Mouse (Mus musculus): ENCODE data around the gene Rbm4b. TPM values are rescaled to one million over a fixed set of nuclear protein-coding genes. Genes with fewer than 3 reads are reported as not detected.
"Not testable (repeated sequence)": the region's sequence is repeated elsewhere in the genome, so short reads cannot be mapped to it uniquely, and the experiment has no call there.

Rbm4b gene
- polyA plus RNA-seq, 1 experiment from 2014 or later: 44.0 TPM

DNA sequence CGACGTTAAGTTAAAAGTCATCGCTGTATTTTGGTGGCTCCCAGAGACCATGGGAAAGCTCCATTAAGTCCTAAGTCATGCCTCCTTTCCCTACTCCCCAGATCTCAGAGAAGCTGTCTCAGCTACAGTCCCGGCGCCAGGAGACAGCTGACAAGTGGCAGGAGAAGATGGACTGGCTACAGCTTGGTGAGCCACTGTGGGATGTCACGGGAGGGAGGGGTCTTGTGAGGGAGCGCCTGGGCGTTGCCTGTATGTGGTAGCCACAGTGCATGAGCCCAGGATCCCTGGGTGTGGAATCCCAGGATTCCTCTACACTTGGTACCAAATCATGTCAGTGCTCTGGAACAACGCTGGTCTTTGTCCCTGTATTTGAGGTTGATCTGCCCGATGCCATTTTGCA, 7.8 kb upstream of the Rbm4b start:
- DNase-seq (ENCODE audit: low spot score) (no peak), ATAC-seq (replicated peaks; ENCODE audit: low FRiP score) (no peak)
- Histone ChIP-seq H3K4me2 (no peak overlapping the region), H3K27ac (ENCODE audit: low read depth, low read length) (no peak overlapping the region), H3K9ac (ENCODE audit: low read depth, low read length) (no peak overlapping the region), H3K4me1 (replicated peaks; ENCODE audit: control insufficient read depth, insufficient read depth, low read length) (no peaks in the 10 kb centered on the region), H3K27me3 (replicated peaks; ENCODE audit: control insufficient read depth, insufficient read depth, low read length) (no peaks in the 10 kb centered on the region), H3K4me3 (ENCODE audit: low read depth, low read length) (no peak overlapping the region), H3K9me3 (ENCODE audit: control insufficient read depth, low read length) (no peaks in the 10 kb centered on the region), H3K36me3 (ENCODE audit: control insufficient read depth, insufficient read depth, low read length) (no peaks in the 10 kb centered on the region)
- WGBS: 81% methylated on average over 10 of the region's 10 CpGs

DNA sequence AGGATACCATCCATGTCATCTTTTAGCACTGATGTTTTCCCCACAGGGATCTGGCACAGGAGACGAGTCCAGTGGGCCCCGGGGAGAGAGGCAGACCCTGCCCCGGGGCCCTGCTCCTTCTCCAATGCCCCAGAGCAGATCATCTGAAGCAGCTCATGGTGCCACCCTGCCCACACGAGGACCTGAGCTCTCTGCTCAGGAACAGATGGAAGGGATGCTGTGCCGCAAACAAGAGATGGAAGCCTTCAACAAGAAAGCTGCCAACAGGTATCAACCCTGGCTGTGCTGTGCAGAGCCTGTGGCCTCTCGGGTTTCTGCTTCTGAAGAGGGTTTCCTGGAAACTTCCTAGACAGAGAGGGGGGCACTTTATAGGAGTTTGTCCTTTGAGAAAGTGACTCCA, 6.3 kb upstream of the Rbm4b start:
- 73% methylated on average over 6 of the region's 6 CpGs for WGBS
- Histone ChIP-seq H3K27ac (ENCODE audit: low read depth, low read length) (no peak overlapping the region), H3K36me3 (ENCODE audit: control insufficient read depth, insufficient read depth, low read length) (no peaks in the 10 kb centered on the region), H3K4me1 (replicated peaks; ENCODE audit: control insufficient read depth, insufficient read depth, low read length) (no peaks in the 10 kb centered on the region), H3K27me3 (replicated peaks; ENCODE audit: control insufficient read depth, insufficient read depth, low read length) (no peaks in the 10 kb centered on the region), H3K9me3 (ENCODE audit: control insufficient read depth, low read length) (no peaks in the 10 kb centered on the region), H3K4me3 (ENCODE audit: low read depth, low read length) (no peak overlapping the region), H3K9ac (ENCODE audit: low read depth, low read length) (no peak overlapping the region), H3K4me2 (no peak overlapping the region)
- ATAC-seq (replicated peaks; ENCODE audit: low FRiP score) (no peak), DNase-seq (ENCODE audit: low spot score) (no peak)

DNA sequence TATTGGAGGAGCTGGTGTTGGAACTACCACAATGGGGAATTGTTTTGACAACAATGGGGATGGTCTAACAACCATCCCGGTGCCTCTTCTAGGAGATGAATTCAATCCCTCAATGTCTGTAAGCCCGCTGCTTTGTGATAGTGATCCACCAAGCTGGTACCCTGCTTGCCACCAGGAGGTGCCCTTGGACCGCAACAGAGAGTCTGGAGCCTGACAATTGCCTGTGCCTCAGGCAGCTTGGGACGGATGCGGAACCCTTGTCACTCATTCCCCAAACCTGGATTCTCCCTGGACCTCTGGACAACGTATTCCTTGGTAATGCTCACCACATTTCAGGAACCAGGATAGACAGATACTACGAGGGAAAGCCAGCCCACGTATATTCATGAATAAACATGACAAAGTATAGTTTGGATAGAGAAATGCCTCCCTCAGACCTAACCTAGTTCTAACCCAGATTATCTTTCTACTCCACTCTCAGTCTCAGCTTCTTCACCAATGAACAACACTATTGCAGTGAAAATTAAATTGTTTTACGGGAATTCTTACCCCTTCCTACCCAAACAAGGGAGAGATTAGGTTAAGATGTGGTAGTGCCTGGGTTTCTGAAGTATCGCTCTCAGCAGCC, 618 bp upstream of the Rbm4b start:
- Histone ChIP-seq H3K4me2 (peak overlapping the region; percentile 93), H3K27ac (ENCODE audit: low read depth, low read length) (peak overlapping the region; percentile 47; the same call in 1 of the 2 replicates), H3K4me3 (ENCODE audit: low read depth, low read length) (peak overlapping the region; percentile 70), H3K4me1 (replicated peaks; ENCODE audit: control insufficient read depth, insufficient read depth, low read length) (peaks cover 5% of the 10 kb centered on the region; the same call in 1 of the 2 replicates), H3K27me3 (replicated peaks; ENCODE audit: control insufficient read depth, insufficient read depth, low read length) (no peaks in the 10 kb centered on the region), H3K9ac (ENCODE audit: low read depth, low read length) (peak overlapping the region; percentile 53), H3K9me3 (ENCODE audit: control insufficient read depth, low read length) (no peaks in the 10 kb centered on the region), H3K36me3 (ENCODE audit: control insufficient read depth, insufficient read depth, low read length) (no peaks in the 10 kb centered on the region)
- DNase-seq (ENCODE audit: low spot score): peak; percentile 82
- WGBS: 0% methylated on average over 10 of the region's 10 CpGs
- ATAC-seq (replicated peaks; ENCODE audit: low FRiP score): peak; percentile 72

GRCm38 (mm10) chr19:4756921-4757320, 624 bp downstream of the Rbm4b start:
- H3K9ac ChIP-seq (ENCODE audit: low read depth, low read length): peak overlapping the region; percentile 77
- H3K4me1 ChIP-seq (replicated peaks; ENCODE audit: control insufficient read depth, insufficient read depth, low read length): peaks cover 5% of the 10 kb centered on the region; the same call in 1 of the 2 replicates
- ATAC-seq (replicated peaks; ENCODE audit: low FRiP score): no peak
- peak overlapping the region; percentile 70 for H3K4me3 ChIP-seq (ENCODE audit: low read depth, low read length)
- peak overlapping the region; percentile 76 for H3K27ac ChIP-seq (ENCODE audit: low read depth, low read length)
- no peaks in the 10 kb centered on the region for H3K27me3 ChIP-seq (replicated peaks; ENCODE audit: control insufficient read depth, insufficient read depth, low read length)
- H3K36me3 ChIP-seq (ENCODE audit: control insufficient read depth, insufficient read depth, low read length): peaks cover 2% of the 10 kb centered on the region; the same call in 1 of the 2 replicates
- WGBS: 8% methylated on average over 9 of the region's 9 CpGs
- peak overlapping the region; percentile 93 for H3K4me2 ChIP-seq
- DNase-seq (ENCODE audit: low spot score): no peak
- H3K9me3 ChIP-seq (ENCODE audit: control insufficient read depth, low read length): no peaks in the 10 kb centered on the region

GRCm38 (mm10) chr19:4760544-4760943, 4.2 kb downstream of the Rbm4b start:
- H3K36me3 ChIP-seq (ENCODE audit: control insufficient read depth, insufficient read depth, low read length): peaks cover 17% of the 10 kb centered on the region
- H3K9me3 ChIP-seq (ENCODE audit: control insufficient read depth, low read length); H3K4me2 ChIP-seq; H3K27me3 ChIP-seq (replicated peaks; ENCODE audit: control insufficient read depth, insufficient read depth, low read length); H3K4me1 ChIP-seq (replicated peaks; ENCODE audit: control insufficient read depth, insufficient read depth, low read length); ATAC-seq (replicated peaks; ENCODE audit: low FRiP score); DNase-seq (ENCODE audit: low spot score); H3K9ac ChIP-seq (ENCODE audit: low read depth, low read length); H3K27ac ChIP-seq (ENCODE audit: low read depth, low read length); H3K4me3 ChIP-seq (ENCODE audit: low read depth, low read length): not testable (repeated sequence)
- 89% methylated on average over 8 of the region's 8 CpGs for WGBS

GRCm38 (mm10) chr19:4762876-4763275, 6.6 kb downstream of the Rbm4b start:
- 65% methylated on average over 1 of the region's 1 CpGs for WGBS
- Histone ChIP-seq H3K4me2 (no peak overlapping the region), H3K36me3 (ENCODE audit: control insufficient read depth, insufficient read depth, low read length) (peaks cover 26% of the 10 kb centered on the region), H3K27me3 (replicated peaks; ENCODE audit: control insufficient read depth, insufficient read depth, low read length) (no peaks in the 10 kb centered on the region), H3K4me3 (ENCODE audit: low read depth, low read length) (no peak overlapping the region), H3K9ac (ENCODE audit: low read depth, low read length) (no peak overlapping the region), H3K9me3 (ENCODE audit: control insufficient read depth, low read length) (no peaks in the 10 kb centered on the region), H3K4me1 (replicated peaks; ENCODE audit: control insufficient read depth, insufficient read depth, low read length) (peaks cover 3% of the 10 kb centered on the region; the same call in 1 of the 2 replicates), H3K27ac (ENCODE audit: low read depth, low read length) (no peak overlapping the region)
- DNase-seq (ENCODE audit: low spot score) (no peak), ATAC-seq (replicated peaks; ENCODE audit: low FRiP score) (no peak)

- no peaks in the 10 kb centered on the region for H3K4me1 ChIP-seq (replicated peaks; ENCODE audit: control insufficient read depth, insufficient read depth, low read length)
- H3K4me2 ChIP-seq: no peak overlapping the region
- WGBS: 85% methylated on average over 12 of the region's 12 CpGs
- DNase-seq (ENCODE audit: low spot score) (no peak), ATAC-seq (replicated peaks; ENCODE audit: low FRiP score) (no peak)
- H3K27ac ChIP-seq (ENCODE audit: low read depth, low read length): no peak overlapping the region
- H3K4me3 ChIP-seq (ENCODE audit: low read depth, low read length): no peak overlapping the region
- H3K9me3 ChIP-seq (ENCODE audit: control insufficient read depth, low read length): no peaks in the 10 kb centered on the region
- no peak overlapping the region for H3K9ac ChIP-seq (ENCODE audit: low read depth, low read length)
- H3K36me3 ChIP-seq (ENCODE audit: control insufficient read depth, insufficient read depth, low read length): peaks cover 34% of the 10 kb centered on the region
- no peaks in the 10 kb centered on the region for H3K27me3 ChIP-seq (replicated peaks; ENCODE audit: control insufficient read depth, insufficient read depth, low read length)
These were observed 11.3 kb downstream of the Rbm4b start for GRCm38 (mm10) chr19:4767507-4768148.

DNA sequence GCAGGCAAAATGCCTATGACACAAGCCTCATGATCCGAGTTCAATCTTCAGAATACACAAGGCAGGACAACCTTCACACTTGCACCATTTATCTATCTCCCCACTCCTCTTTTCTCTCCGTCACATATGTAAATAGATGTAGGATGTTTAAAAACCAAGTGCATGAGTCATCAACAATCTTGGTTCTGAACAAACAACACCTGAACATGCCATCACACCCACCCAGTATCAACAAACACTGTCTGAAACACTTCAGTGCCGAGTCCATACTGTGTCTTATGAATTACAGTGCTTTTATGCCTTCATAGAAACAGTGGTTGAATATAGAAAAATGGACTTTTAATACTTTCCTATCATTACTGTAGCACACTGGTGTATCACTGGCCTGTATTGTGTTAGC, 16.5 kb downstream of the Rbm4b start:
- 86% methylated on average over 3 of the region's 3 CpGs for WGBS
- no peaks in the 10 kb centered on the region for H3K4me1 ChIP-seq (replicated peaks; ENCODE audit: control insufficient read depth, insufficient read depth, low read length)
- H3K27ac ChIP-seq (ENCODE audit: low read depth, low read length): no peak overlapping the region
- H3K27me3 ChIP-seq (replicated peaks; ENCODE audit: control insufficient read depth, insufficient read depth, low read length): no peaks in the 10 kb centered on the region
- ATAC-seq (replicated peaks; ENCODE audit: low FRiP score) (no peak), DNase-seq (ENCODE audit: low spot score) (no peak)
- no peak overlapping the region for H3K9ac ChIP-seq (ENCODE audit: low read depth, low read length)
- peaks cover 20% of the 10 kb centered on the region for H3K36me3 ChIP-seq (ENCODE audit: control insufficient read depth, insufficient read depth, low read length)
- H3K9me3 ChIP-seq (ENCODE audit: control insufficient read depth, low read length): no peaks in the 10 kb centered on the region
- no peak overlapping the region for H3K4me2 ChIP-seq
- H3K4me3 ChIP-seq (ENCODE audit: low read depth, low read length): no peak overlapping the region

DNA sequence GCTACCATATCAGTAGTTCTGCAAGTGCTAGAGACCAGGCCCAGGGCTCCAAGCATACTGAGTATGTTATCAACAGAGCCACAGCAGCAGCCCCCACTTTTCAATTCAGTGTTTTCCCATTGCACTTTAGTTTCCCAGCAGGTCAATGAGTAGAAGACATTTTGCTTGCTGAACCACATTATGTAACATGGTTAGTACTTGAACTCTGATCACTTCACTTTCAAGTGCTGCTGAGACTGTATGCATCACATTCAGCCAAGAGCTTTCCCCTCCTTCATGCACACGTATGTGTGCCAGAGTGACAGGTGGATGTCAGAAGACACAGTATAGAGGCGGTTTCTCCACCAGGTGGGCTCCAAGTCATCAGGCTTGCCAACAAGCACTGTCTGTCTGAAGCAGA, 26.6 kb downstream of the Rbm4b start:
- Histone ChIP-seq H3K4me2 (no peak overlapping the region), H3K9me3 (ENCODE audit: control insufficient read depth, low read length) (no peaks in the 10 kb centered on the region), H3K4me1 (replicated peaks; ENCODE audit: control insufficient read depth, insufficient read depth, low read length) (no peaks in the 10 kb centered on the region; the same call in 1 of the 2 replicates), H3K36me3 (ENCODE audit: control insufficient read depth, insufficient read depth, low read length) (peaks cover 26% of the 10 kb centered on the region), H3K4me3 (ENCODE audit: low read depth, low read length) (no peak overlapping the region), H3K27me3 (replicated peaks; ENCODE audit: control insufficient read depth, insufficient read depth, low read length) (no peaks in the 10 kb centered on the region), H3K27ac (ENCODE audit: low read depth, low read length) (no peak overlapping the region), H3K9ac (ENCODE audit: low read depth, low read length) (no peak overlapping the region)
- no peak for ATAC-seq (replicated peaks; ENCODE audit: low FRiP score)
- DNase-seq (ENCODE audit: low spot score): no peak
- WGBS: 94% methylated on average over 2 of the region's 2 CpGs

All from liver, embryonic 11.5 days (tissue).